Mouse (Mus musculus) MEL (cell line): ENCODE measurements around the gene Mael. TPM values are rescaled to one million over a fixed set of nuclear protein-coding genes. Genes with fewer than 3 reads are reported as not detected.

Source experiments
- DNase-seq: peaks from one replicate; pipeline ENCODE4 v3.0.0; 2011; ENCODE audit warnings: low read depth, low spot score
- H3K27ac ChIP-seq: 2 replicates; pipeline ENCODE4 v1.5.1; 2012; ENCODE audit warnings: low read depth, mild to moderate bottlenecking, control low read depth, low read length, moderate library complexity; ENCODE audit not compliant: control insufficient read depth
- H3K27me3 ChIP-seq, 2 experiments: fragments of 150-350 bp in 1 of 2; sonication (generic) in 1 of 2; 2 replicates each; pipeline ENCODE4 v1.6.1; 2012; ENCODE audit warnings: low read length in 2 of 2, mild to moderate bottlenecking in 2 of 2, improper control_type of control experiment in 1 of 2, moderate library complexity in 1 of 2; ENCODE audit not compliant: insufficient read depth in 2 of 2, control insufficient read depth in 1 of 2
- H3K36me3 ChIP-seq, 2 experiments: 2 replicates each; pipeline ENCODE4 v1.6.1; 2012 to 2014; ENCODE audit warnings: low read length in 2 of 2, improper control_type of control experiment in 1 of 2, inconsistent platforms in 1 of 2, mild to moderate bottlenecking in 1 of 2; ENCODE audit not compliant: insufficient read depth in 2 of 2, control insufficient read depth in 1 of 2
- H3K4me1 ChIP-seq, 2 experiments: fragments of 150-350 bp in 1 of 2; sonication (generic) in 1 of 2; 2 replicates each; pipeline ENCODE4 v1.6.1; 2012; ENCODE audit warnings: low read length in 2 of 2, improper control_type of control experiment in 1 of 2, mild to moderate bottlenecking in 1 of 2; ENCODE audit not compliant: insufficient read depth in 2 of 2, control insufficient read depth in 1 of 2
- H3K4me3 ChIP-seq, 2 experiments: fragments of 150-350 bp in 1 of 2; sonication (generic) in 1 of 2; 2 replicates each; pipeline ENCODE4 v1.5.1; 2012; ENCODE audit warnings: low read depth in 2 of 2, low read length in 2 of 2, mild to moderate bottlenecking in 2 of 2, moderate library complexity in 2 of 2, control low read depth in 1 of 2, improper control_type of control experiment in 1 of 2; ENCODE audit not compliant: control insufficient read depth in 1 of 2, insufficient read depth in 1 of 2
- H3K79me2 ChIP-seq: 2 replicates; pipeline ENCODE4 v1.6.1; 2012; ENCODE audit warnings: mild to moderate bottlenecking, low read length, moderate library complexity; ENCODE audit not compliant: control insufficient read depth, poor library complexity, insufficient read depth
- H3K9ac ChIP-seq: 2 replicates; pipeline ENCODE4 v1.6.1; 2012; ENCODE audit warnings: low read depth, mild to moderate bottlenecking, control low read depth, low read length, moderate library complexity; ENCODE audit not compliant: control insufficient read depth, poor library complexity, severe bottlenecking
- H3K9me3 ChIP-seq: fragments of 150-350 bp; sonication (generic); replicated peaks from 2 replicates; pipeline ENCODE4 v1.6.1; 2012; ENCODE audit warnings: mild to moderate bottlenecking, low read length, improper control_type of control experiment, moderate library complexity; ENCODE audit not compliant: insufficient read depth
- CHD1 ChIP-seq: IDR thresholded peaks from 2 replicates; pipeline ENCODE4 v1.6.1; 2012; ENCODE audit warnings: low read depth, mild to moderate bottlenecking, inconsistent platforms, low read length, improper control_type of control experiment
- CHD2 ChIP-seq: IDR thresholded peaks from 2 replicates; pipeline ENCODE4 v1.6.1; 2011; ENCODE audit warnings: low read length, improper control_type of control experiment
- E2F4 ChIP-seq: IDR thresholded peaks from 2 replicates; pipeline ENCODE4 v1.6.1; 2011; ENCODE audit warnings: low read depth, low read length, improper control_type of control experiment, borderline replicate concordance
- ELF1 ChIP-seq: IDR thresholded peaks from 2 replicates; pipeline ENCODE4 v1.6.1; 2014; ENCODE audit warnings: low read depth, mild to moderate bottlenecking, inconsistent platforms, low read length, improper control_type of control experiment, moderate library complexity
- ETS1 ChIP-seq: IDR thresholded peaks from 2 replicates; pipeline ENCODE4 v1.6.1; 2012; ENCODE audit warnings: low read depth, mild to moderate bottlenecking, inconsistent platforms, low read length, improper control_type of control experiment, moderate library complexity
- HCFC1 ChIP-seq: IDR thresholded peaks from 2 replicates; pipeline ENCODE4 v1.6.1; 2012; ENCODE audit warnings: low read depth, mild to moderate bottlenecking, inconsistent platforms, low read length, improper control_type of control experiment, moderate library complexity
- MAX ChIP-seq: IDR thresholded peaks from 2 replicates; pipeline ENCODE4 v1.6.1; 2011; ENCODE audit warnings: low read length, improper control_type of control experiment
- MAZ ChIP-seq: IDR thresholded peaks from 2 replicates; pipeline ENCODE4 v1.6.1; 2012; ENCODE audit warnings: low read depth, mild to moderate bottlenecking, inconsistent platforms, low read length, improper control_type of control experiment
- MEF2A ChIP-seq: IDR thresholded peaks from 2 replicates; pipeline ENCODE4 v1.6.1; 2014; ENCODE audit warnings: low read depth, mild to moderate bottlenecking, inconsistent platforms, low read length, improper control_type of control experiment; ENCODE audit not compliant: poor library complexity, insufficient replicate concordance, severe bottlenecking; ENCODE audit errors: extremely low read depth
- NRF1 ChIP-seq: IDR thresholded peaks from 2 replicates; pipeline ENCODE4 v1.6.1; 2014; ENCODE audit warnings: low read depth, mild to moderate bottlenecking, inconsistent platforms, low read length, improper control_type of control experiment, moderate library complexity; ENCODE audit not compliant: poor library complexity, insufficient read depth, severe bottlenecking
- POLR2AphosphoS5 ChIP-seq: IDR thresholded peaks from 2 replicates; pipeline ENCODE4 v1.6.1; 2012; ENCODE audit warnings: low read depth, borderline replicate concordance, mild to moderate bottlenecking, inconsistent platforms, low read length, moderate library complexity, mixed read lengths
- SIN3A ChIP-seq: IDR thresholded peaks from 2 replicates; pipeline ENCODE4 v1.6.1; 2012; ENCODE audit warnings: low read length, improper control_type of control experiment, inconsistent platforms
- SMC3 ChIP-seq: IDR thresholded peaks from 2 replicates; pipeline ENCODE4 v1.6.1; 2011; ENCODE audit warnings: low read depth, low read length, improper control_type of control experiment
- TAL1 ChIP-seq: IDR thresholded peaks from 2 replicates; pipeline ENCODE4 v1.6.1; 2012; ENCODE audit warnings: mild to moderate bottlenecking, inconsistent platforms, low read length, moderate library complexity, mixed read lengths
- TCF12 ChIP-seq: IDR thresholded peaks from 2 replicates; pipeline ENCODE4 v1.6.1; 2014; ENCODE audit warnings: low read depth, mild to moderate bottlenecking, inconsistent platforms, low read length, improper control_type of control experiment, moderate library complexity
- ZC3H11A ChIP-seq: IDR thresholded peaks from 2 replicates; pipeline ENCODE4 v1.6.1; 2012; ENCODE audit warnings: low read depth, mild to moderate bottlenecking, inconsistent platforms, low read length, improper control_type of control experiment
- polyA plus RNA-seq, 2 experiments: library from polyadenylated mRNA; stranded (reverse) in 1 of 2; unstranded in 1 of 2; fragments of >175 nt in 1 of 2; fragments of >200 nt in 1 of 2; gene quantifications; 2 replicates each; pipeline versions ENCODE4 v1.2.1 to v1.2.4; 2012; ENCODE audit warnings: low replicate concordance in 2 of 2, low read depth in 1 of 2; ENCODE audit not compliant: insufficient read length in 2 of 2, insufficient read depth in 1 of 2, missing spikeins in 1 of 2
- total RNA-seq: library from RNA; depleted of rRNA; stranded (reverse); fragments of 300-350 nt; gene quantifications from 2 replicates; pipeline ENCODE4 v1.2.3, GENCODE M21; 2012

Mael gene
- total and polyA plus RNA-seq, 3 experiments = not detected

GRCm38 (mm10) chr1:166266918-166267317 is 28.4 kb upstream of the Mael start:
- no peak for DNase-seq
- Histone ChIP-seq H3K4me1 (no peaks in the 10 kb centered on the region), H3K4me3 (no peak overlapping the region), H3K9ac (no peak overlapping the region), H3K79me2 (no peaks in the 10 kb centered on the region), H3K36me3 (no peaks in the 10 kb centered on the region), H3K9me3 (no peaks in the 10 kb centered on the region)
- no peak for TF ChIP-seq MAX
- TF ChIP-seq E2F4 = no peak
- TF ChIP-seq ELF1 = no peak
- TF ChIP-seq ETS1 = no peak
- no peak for TF ChIP-seq CHD2
- no peak for TF ChIP-seq SMC3
- TF ChIP-seq TAL1 = no peak
- no peak for TF ChIP-seq HCFC1
- TF ChIP-seq CHD1 = no peak
- TF ChIP-seq POLR2AphosphoS5 = no peak
- no peak for TF ChIP-seq NRF1
- no peak for TF ChIP-seq MEF2A
- no peak for TF ChIP-seq SIN3A
- no peak for TF ChIP-seq TCF12
- TF ChIP-seq, all 39 proteins: peak for 0
- H3K27ac ChIP-seq = no peak overlapping the region
- H3K27me3 ChIP-seq = no peaks in the 10 kb centered on the region

DNA sequence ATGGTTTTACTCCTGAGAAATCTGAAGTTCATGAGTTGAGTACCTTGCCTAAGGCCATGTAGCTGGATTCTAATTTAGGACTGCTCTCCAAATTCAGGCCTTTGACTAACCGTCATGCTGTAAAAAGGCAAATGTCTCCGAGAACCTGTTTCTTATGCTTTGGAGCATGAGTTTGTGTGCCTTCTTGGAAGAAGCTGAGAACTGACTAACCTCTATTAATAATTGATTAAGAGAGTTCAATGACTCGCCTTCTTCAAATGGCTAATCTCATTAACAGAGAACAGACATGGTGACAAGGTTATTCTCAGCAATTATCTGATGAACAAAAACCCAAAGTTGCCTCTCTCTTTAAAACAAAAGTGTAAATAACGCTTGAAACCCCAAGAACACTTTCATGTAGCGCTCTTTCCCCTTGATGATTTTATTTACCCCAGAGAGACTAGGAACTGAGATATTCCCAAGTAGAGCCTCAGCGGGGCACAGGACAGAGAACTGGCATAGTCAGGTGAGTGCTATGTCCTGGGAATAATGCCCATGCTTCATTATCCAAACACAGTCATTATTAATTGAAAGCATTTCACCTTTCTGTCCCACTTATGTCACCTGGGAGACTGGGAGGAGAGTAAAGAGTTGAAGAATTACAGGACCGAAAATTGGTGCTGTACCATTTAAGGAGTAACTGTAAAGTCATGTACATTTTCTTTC is 27.6 kb upstream of the Mael start:
- TF ChIP-seq ZC3H11A (no peak), MAZ (no peak)
- no peaks in the 10 kb centered on the region for H3K27me3 ChIP-seq
- no peaks in the 10 kb centered on the region for H3K79me2 ChIP-seq
- DNase-seq = no peak
- no peaks in the 10 kb centered on the region for H3K36me3 ChIP-seq
- no peaks in the 10 kb centered on the region for H3K4me1 ChIP-seq
- H3K9me3 ChIP-seq = no peaks in the 10 kb centered on the region
- no peak overlapping the region for H3K4me3 ChIP-seq
- H3K9ac ChIP-seq = no peak overlapping the region
- no peak overlapping the region for H3K27ac ChIP-seq
